Mouse (Mus musculus) olfactory bulb, adult 2 months (tissue): ENCODE data around the gene Faxc. TPM values are rescaled to one million over a fixed set of nuclear protein-coding genes. Genes with fewer than 3 reads are reported as not detected.

Experiments used
- H3K27ac ChIP-seq: fragments of 200-500 bp; 2 replicates; pipeline ENCODE4 v1.5.1; 2012; ENCODE audit warnings: low read depth, low read length; ENCODE audit not compliant: insufficient read depth
- H3K4me1 ChIP-seq: fragments of 200-500 bp; 2 replicates; pipeline ENCODE4 v1.6.1; 2012; ENCODE audit warnings: low read length; ENCODE audit not compliant: control insufficient read depth, insufficient read depth
- H3K4me3 ChIP-seq: fragments of 200-500 bp; 2 replicates; pipeline ENCODE4 v1.5.1; 2012; ENCODE audit warnings: mild to moderate bottlenecking, low read depth, low read length, moderate library complexity; ENCODE audit not compliant: insufficient read depth
- CTCF ChIP-seq: fragments of 200-500 bp; IDR thresholded peaks from 2 replicates; pipeline ENCODE4 v1.5.1; 2012; ENCODE audit warnings: low read depth, mild to moderate bottlenecking, low read length, moderate library complexity; ENCODE audit not compliant: insufficient read depth
- POLR2A ChIP-seq: fragments of 200-500 bp; IDR thresholded peaks from 2 replicates; pipeline ENCODE4 v1.6.1; 2012; ENCODE audit warnings: mild to moderate bottlenecking, low read depth, low read length, moderate library complexity; ENCODE audit not compliant: insufficient read depth
- WGBS: fragments of 180-500 bp; shearing (Covaris S2); methylation state at CpG from one replicate; pipeline ENCODE4 v1.1.7; 2018; 5-methylcytosine and 5-hydroxymethylcytosine counted together
- polyA plus RNA-seq: library from polyadenylated mRNA; stranded (reverse); fragments of >200 nt; gene quantifications from 2 replicates; pipeline ENCODE4 v1.2.4, GENCODE M21; 2012; ENCODE audit warnings: low replicate concordance; ENCODE audit not compliant: missing spikeins, insufficient read depth, insufficient read length

Gene Faxc
- polyA plus RNA-seq, 1 experiment: not detected

GRCm38 (mm10) chr4:21951444-21951843, 20.3 kb downstream of the Faxc start:
- no peak overlapping the region for H3K4me3 ChIP-seq
- no peak overlapping the region for H3K27ac ChIP-seq
- 31% methylated on average over 6 of the region's 6 CpGs for WGBS
- no peak for TF ChIP-seq CTCF
- H3K4me1 ChIP-seq: peaks cover 2% of the 10 kb centered on the region; the same call in 1 of the 2 replicates

- TF ChIP-seq CTCF: no peak
- no peak for TF ChIP-seq POLR2A
- no peak overlapping the region for H3K27ac ChIP-seq
- peaks cover 2% of the 10 kb centered on the region; the same call in 1 of the 2 replicates for H3K4me1 ChIP-seq
- no peak overlapping the region for H3K4me3 ChIP-seq
- WGBS: 79% methylated on average over 2 of the region's 2 CpGs
Observed at GRCm38 (mm10) chr4:21952255-21952654, 21.1 kb downstream of the Faxc start.

GRCm38 (mm10) chr4:21957570-21958321, 26.6 kb downstream of the Faxc start:
- TF ChIP-seq CTCF: no peak
- TF ChIP-seq POLR2A: no peak
- H3K27ac ChIP-seq: no peak overlapping the region
- H3K4me3 ChIP-seq: no peak overlapping the region
- H3K4me1 ChIP-seq: no peaks in the 10 kb centered on the region
- 60% methylated on average over 7 of the region's 7 CpGs for WGBS

- H3K27ac ChIP-seq: no peak overlapping the region
- no peak overlapping the region for H3K4me3 ChIP-seq
- TF ChIP-seq CTCF (no peak), POLR2A (no peak)
- H3K4me1 ChIP-seq: peaks cover 2% of the 10 kb centered on the region
- 6% methylated on average over 1 of the region's 1 CpGs for WGBS
Observed at GRCm38 (mm10) chr4:21971949-21972348, 40.8 kb downstream of the Faxc start.

GRCm38 (mm10) chr4:21974126-21974525, 43.0 kb downstream of the Faxc start:
- H3K4me1 ChIP-seq: peaks cover 2% of the 10 kb centered on the region; the same call in 1 of the 2 replicates
- TF ChIP-seq POLR2A (no peak), CTCF (no peak)
- WGBS: 25% methylated on average over 3 of the region's 3 CpGs
- no peak overlapping the region for H3K4me3 ChIP-seq
- H3K27ac ChIP-seq: no peak overlapping the region

- Histone ChIP-seq H3K27ac (no peak overlapping the region), H3K4me1 (peaks cover 5% of the 10 kb centered on the region), H3K4me3 (no peak overlapping the region)
- 81% methylated on average over 4 of the region's 4 CpGs for WGBS
- no peak for TF ChIP-seq CTCF
- TF ChIP-seq POLR2A: no peak
Observed at GRCm38 (mm10) chr4:21980471-21980870, 49.3 kb downstream of the Faxc start.

GRCm38 (mm10) chr4:21982449-21982848, 51.3 kb downstream of the Faxc start:
- Histone ChIP-seq H3K4me1 (peaks cover 5% of the 10 kb centered on the region), H3K4me3 (no peak overlapping the region), H3K27ac (no peak overlapping the region)
- no peak for TF ChIP-seq POLR2A
- TF ChIP-seq CTCF: no peak
- 61% methylated on average over 9 of the region's 9 CpGs for WGBS

- H3K4me3 ChIP-seq: no peak overlapping the region
- WGBS: 75% methylated on average over 8 of the region's 8 CpGs
- TF ChIP-seq CTCF (no peak), POLR2A (no peak)
- peaks cover 5% of the 10 kb centered on the region for H3K4me1 ChIP-seq
- H3K27ac ChIP-seq: no peak overlapping the region
Observed at GRCm38 (mm10) chr4:21986857-21987256, 55.7 kb downstream of the Faxc start.

GRCm38 (mm10) chr4:21987460-21987859, 56.3 kb downstream of the Faxc start:
- no peak for TF ChIP-seq POLR2A
- no peak for TF ChIP-seq CTCF
- H3K27ac ChIP-seq: no peak overlapping the region
- 69% methylated on average over 10 of the region's 10 CpGs for WGBS
- H3K4me3 ChIP-seq: no peak overlapping the region
- peaks cover 2% of the 10 kb centered on the region; the same call in 1 of the 2 replicates for H3K4me1 ChIP-seq
